Mouse (Mus musculus): ENCODE data around the gene Phc2. TPM values are rescaled to one million over a fixed set of nuclear protein-coding genes. Genes with fewer than 3 reads are reported as not detected.

Gene Phc2
- polyA plus RNA-seq, 1 experiment from 2014 or later = 110 TPM

- H3K4me2 ChIP-seq = no peak overlapping the region
- no peak overlapping the region for H3K4me3 ChIP-seq (ENCODE audit: low read depth, low read length)
- DNase-seq (ENCODE audit: low spot score, missing footprints) (no peak), ATAC-seq (ENCODE audit: low FRiP score) (no peak)
- WGBS = 82% methylated on average over 18 of the region's 18 CpGs
- peak overlapping the region; percentile 92 for H3K27ac ChIP-seq (ENCODE audit: low read depth, low read length)
- H3K9me3 ChIP-seq (ENCODE audit: control insufficient read depth, low read length) = no peaks in the 10 kb centered on the region
- no peaks in the 10 kb centered on the region for H3K27me3 ChIP-seq (ENCODE audit: control insufficient read depth, insufficient read depth, low read length)
- H3K9ac ChIP-seq (ENCODE audit: low read length) = no peak overlapping the region
- peaks cover 77% of the 10 kb centered on the region for H3K4me1 ChIP-seq (ENCODE audit: control insufficient read depth, insufficient read depth, low read length)
- no peaks in the 10 kb centered on the region for H3K36me3 ChIP-seq (ENCODE audit: control insufficient read depth, insufficient read depth, low read length)
Observed at GRCm38 (mm10) chr4:128734721-128735671, 80.5 kb downstream of the Phc2 start.

- Histone ChIP-seq H3K4me1 (ENCODE audit: control insufficient read depth, insufficient read depth, low read length) (peaks cover 58% of the 10 kb centered on the region), H3K27ac (ENCODE audit: low read depth, low read length) (peak overlapping the region; percentile 92), H3K9ac (ENCODE audit: low read length) (peak overlapping the region; percentile 67), H3K4me2 (peak overlapping the region; percentile 26), H3K27me3 (ENCODE audit: control insufficient read depth, insufficient read depth, low read length) (no peaks in the 10 kb centered on the region), H3K4me3 (ENCODE audit: low read depth, low read length) (no peak overlapping the region), H3K9me3 (ENCODE audit: control insufficient read depth, low read length) (no peaks in the 10 kb centered on the region), H3K36me3 (ENCODE audit: control insufficient read depth, insufficient read depth, low read length) (no peaks in the 10 kb centered on the region)
- ATAC-seq (ENCODE audit: low FRiP score) (peak; percentile 80), DNase-seq (ENCODE audit: low spot score, missing footprints) (peak; percentile 96)
- WGBS = 8% methylated on average over 6 of the region's 6 CpGs
Observed at GRCm38 (mm10) chr4:128737137-128737589, 82.7 kb downstream of the Phc2 start.

GRCm38 (mm10) chr4:128737825-128738610 lies 83.5 kb downstream of the Phc2 start:
- Histone ChIP-seq H3K4me3 (ENCODE audit: low read depth, low read length) (no peak overlapping the region), H3K4me1 (ENCODE audit: control insufficient read depth, insufficient read depth, low read length) (peaks cover 58% of the 10 kb centered on the region), H3K4me2 (peak overlapping the region; percentile 3; the same call in 1 of the 2 replicates), H3K9ac (ENCODE audit: low read length) (peak overlapping the region; percentile 46; the same call in 1 of the 2 replicates), H3K27ac (ENCODE audit: low read depth, low read length) (peak overlapping the region; percentile 92; the same call in 1 of the 2 replicates), H3K27me3 (ENCODE audit: control insufficient read depth, insufficient read depth, low read length) (no peaks in the 10 kb centered on the region), H3K36me3 (ENCODE audit: control insufficient read depth, insufficient read depth, low read length) (no peaks in the 10 kb centered on the region), H3K9me3 (ENCODE audit: control insufficient read depth, low read length) (no peaks in the 10 kb centered on the region)
- WGBS = 58% methylated on average over 14 of the region's 14 CpGs
- no peak for DNase-seq (ENCODE audit: low spot score, missing footprints)
- no peak for ATAC-seq (ENCODE audit: low FRiP score)

- no peaks in the 10 kb centered on the region for H3K27me3 ChIP-seq (ENCODE audit: control insufficient read depth, insufficient read depth, low read length)
- no peak overlapping the region for H3K9ac ChIP-seq (ENCODE audit: low read length)
- WGBS = 69% methylated on average over 1 of the region's 1 CpGs
- ATAC-seq (ENCODE audit: low FRiP score) (no peak), DNase-seq (ENCODE audit: low spot score, missing footprints) (no peak)
- H3K4me3 ChIP-seq (ENCODE audit: low read depth, low read length) = no peak overlapping the region
- H3K27ac ChIP-seq (ENCODE audit: low read depth, low read length) = no peak overlapping the region
- no peak overlapping the region for H3K4me2 ChIP-seq
- H3K36me3 ChIP-seq (ENCODE audit: control insufficient read depth, insufficient read depth, low read length) = peaks cover 17% of the 10 kb centered on the region
- no peaks in the 10 kb centered on the region for H3K9me3 ChIP-seq (ENCODE audit: control insufficient read depth, low read length)
- H3K4me1 ChIP-seq (ENCODE audit: control insufficient read depth, insufficient read depth, low read length) = peaks cover 29% of the 10 kb centered on the region
Observed at GRCm38 (mm10) chr4:128740878-128741277, 86.4 kb downstream of the Phc2 start.

GRCm38 (mm10) chr4:128741906-128742305 lies 87.4 kb downstream of the Phc2 start:
- ATAC-seq (ENCODE audit: low FRiP score) (no peak), DNase-seq (ENCODE audit: low spot score, missing footprints) (no peak)
- H3K27me3 ChIP-seq (ENCODE audit: control insufficient read depth, insufficient read depth, low read length) = no peaks in the 10 kb centered on the region
- H3K4me2 ChIP-seq = no peak overlapping the region
- H3K9ac ChIP-seq (ENCODE audit: low read length) = no peak overlapping the region
- no peak overlapping the region for H3K4me3 ChIP-seq (ENCODE audit: low read depth, low read length)
- peaks cover 19% of the 10 kb centered on the region for H3K4me1 ChIP-seq (ENCODE audit: control insufficient read depth, insufficient read depth, low read length)
- no peak overlapping the region for H3K27ac ChIP-seq (ENCODE audit: low read depth, low read length)
- 40% methylated on average over 5 of the region's 5 CpGs for WGBS
- H3K36me3 ChIP-seq (ENCODE audit: control insufficient read depth, insufficient read depth, low read length) = peaks cover 26% of the 10 kb centered on the region
- no peaks in the 10 kb centered on the region for H3K9me3 ChIP-seq (ENCODE audit: control insufficient read depth, low read length)

GRCm38 (mm10) chr4:128742379-128742970 lies 88.0 kb downstream of the Phc2 start:
- Histone ChIP-seq H3K27ac (ENCODE audit: low read depth, low read length) (no peak overlapping the region), H3K9me3 (ENCODE audit: control insufficient read depth, low read length) (no peaks in the 10 kb centered on the region), H3K4me1 (ENCODE audit: control insufficient read depth, insufficient read depth, low read length) (peaks cover 13% of the 10 kb centered on the region), H3K36me3 (ENCODE audit: control insufficient read depth, insufficient read depth, low read length) (peaks cover 32% of the 10 kb centered on the region), H3K9ac (ENCODE audit: low read length) (peak overlapping the region; percentile 12; the same call in 1 of the 2 replicates), H3K4me2 (no peak overlapping the region), H3K4me3 (ENCODE audit: low read depth, low read length) (no peak overlapping the region), H3K27me3 (ENCODE audit: control insufficient read depth, insufficient read depth, low read length) (no peaks in the 10 kb centered on the region)
- DNase-seq (ENCODE audit: low spot score, missing footprints) = no peak
- no peak for ATAC-seq (ENCODE audit: low FRiP score)
- WGBS = 56% methylated on average over 10 of the region's 10 CpGs

- H3K36me3 ChIP-seq (ENCODE audit: control insufficient read depth, insufficient read depth, low read length) = peaks cover 39% of the 10 kb centered on the region
- H3K27me3 ChIP-seq (ENCODE audit: control insufficient read depth, insufficient read depth, low read length) = no peaks in the 10 kb centered on the region
- DNase-seq (ENCODE audit: low spot score, missing footprints) = no peak
- no peak overlapping the region for H3K27ac ChIP-seq (ENCODE audit: low read depth, low read length)
- no peak for ATAC-seq (ENCODE audit: low FRiP score)
- no peaks in the 10 kb centered on the region for H3K9me3 ChIP-seq (ENCODE audit: control insufficient read depth, low read length)
- H3K4me2 ChIP-seq = no peak overlapping the region
- peaks cover 7% of the 10 kb centered on the region for H3K4me1 ChIP-seq (ENCODE audit: control insufficient read depth, insufficient read depth, low read length)
- no peak overlapping the region for H3K9ac ChIP-seq (ENCODE audit: low read length)
- no peak overlapping the region for H3K4me3 ChIP-seq (ENCODE audit: low read depth, low read length)
- 82% methylated on average over 12 of the region's 12 CpGs for WGBS
Observed at GRCm38 (mm10) chr4:128743031-128743626, 88.6 kb downstream of the Phc2 start.

GRCm38 (mm10) chr4:128745160-128745559 lies 90.7 kb downstream of the Phc2 start:
- H3K36me3 ChIP-seq (ENCODE audit: control insufficient read depth, insufficient read depth, low read length) = peaks cover 56% of the 10 kb centered on the region
- 94% methylated on average over 8 of the region's 8 CpGs for WGBS
- H3K27me3 ChIP-seq (ENCODE audit: control insufficient read depth, insufficient read depth, low read length) = no peaks in the 10 kb centered on the region

More at GRCm38 (mm10) chr4:128745160-128745559, 90.7 kb downstream of the Phc2 start:
- H3K4me1 ChIP-seq (ENCODE audit: control insufficient read depth, insufficient read depth, low read length) = peaks cover 4% of the 10 kb centered on the region
- H3K4me2 ChIP-seq = no peak overlapping the region
- DNase-seq (ENCODE audit: low spot score, missing footprints) (no peak), ATAC-seq (ENCODE audit: low FRiP score) (no peak)
- H3K9ac ChIP-seq (ENCODE audit: low read length) = no peak overlapping the region
- H3K4me3 ChIP-seq (ENCODE audit: low read depth, low read length) = no peak overlapping the region
- H3K27ac ChIP-seq (ENCODE audit: low read depth, low read length) = no peak overlapping the region
- H3K9me3 ChIP-seq (ENCODE audit: control insufficient read depth, low read length) = no peaks in the 10 kb centered on the region

Measured in midbrain, embryonic 11.5 days (tissue).